In the genomic region with DNA sequence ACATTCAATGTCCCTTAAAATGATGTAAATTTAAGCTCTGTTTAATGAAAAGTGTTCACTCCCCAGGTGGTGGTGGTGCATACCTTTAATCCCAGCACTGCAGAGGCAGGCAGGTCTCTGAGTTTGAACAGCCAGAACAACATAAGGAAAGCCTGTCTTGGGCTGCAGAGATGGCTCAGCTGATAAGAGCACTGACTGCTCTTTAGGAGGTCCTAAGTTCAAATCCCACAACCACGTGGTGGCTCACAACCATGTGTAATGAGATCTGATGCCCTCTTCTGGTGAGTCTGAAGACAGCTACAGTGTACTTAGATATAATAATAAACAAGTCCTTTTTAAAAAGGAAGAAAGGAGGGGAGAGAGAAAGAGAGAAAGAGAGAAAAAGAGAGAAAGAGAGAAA, we compare ENCODE assay signal across 18 mouse cellular contexts. TPM values are rescaled to one million over a fixed set of nuclear protein-coding genes. Genes with fewer than 3 reads are reported as not detected.
DNase-seq lines count a peak whose midpoint lies in the region; ATAC-seq and TF ChIP-seq lines count a peak whose summit lies in the region.
"Had no signal": no experiment of that assay in that cellular context is flagged by ENCODE, and none has a peak within 500 bp of the region (broad histone marks: within the 10 kb centered on the region; RNA-seq: fewer than 3 reads in every experiment).

No protein-coding gene starts in this region.

- ATAC-seq in liver, embryonic 11.5 days (replicated peaks; ENCODE audit: low FRiP score) = 0 out of 2 replicates have a peak, but pooled peaks have one; percentile 39
- peak; percentile 42; the same call in 1 of the 2 replicates for ATAC-seq in megakaryocyte progenitor cell, adult 5-6 weeks (replicated peaks; ENCODE audit: poor library complexity)
- ATAC-seq in midbrain, embryonic 14.5 days (ENCODE audit: low FRiP score, low TSS enrichment) = no peak
- ATAC-seq: forebrain, embryonic 13.5 days; midbrain, embryonic 16.5 days had no signal

- H3K4me1 ChIP-seq in liver, embryonic 11.5 days (replicated peaks; ENCODE audit: control insufficient read depth, insufficient read depth, low read length) = no peaks in the 10 kb centered on the region
- no peaks in the 10 kb centered on the region for H3K4me1 ChIP-seq in MEL (ENCODE audit: control insufficient read depth in 1 of 2, insufficient read depth in 2 of 2, low read length in 2 of 2)
- 0 out of 2 replicates have a peak, but pooled peaks cover 2% of the 10 kb centered on the region for H3K4me1 ChIP-seq in midbrain, embryonic 14.5 days (ENCODE audit: control insufficient read depth, insufficient read depth, low read length)
- H3K4me1 ChIP-seq: forebrain, embryonic 13.5 days; hindbrain, embryonic 10.5 days; limb, embryonic 10.5 days had no signal

- WGBS in liver, embryonic 11.5 days = 32% methylated on average over 1 of the region's 1 CpGs
- WGBS in midbrain, embryonic 14.5 days = 61% methylated on average over 1 of the region's 1 CpGs

- peak; percentile 48 for TF ChIP-seq RAD21 in MEL (IDR thresholded peaks at IDR 0.05; ENCODE audit: low read depth, low read length)

- no peak overlapping the region for H3K9ac ChIP-seq in liver, embryonic 11.5 days (ENCODE audit: low read depth, low read length)
- H3K9ac ChIP-seq in MEL (ENCODE audit: control insufficient read depth, low read depth, low read length, poor library complexity, severe bottlenecking) = no peak overlapping the region
- H3K9ac ChIP-seq in midbrain, embryonic 14.5 days (replicated peaks; ENCODE audit: low read length) = no peak overlapping the region
- H3K9ac ChIP-seq: forebrain, embryonic 13.5 days had no signal

- no peaks in the 10 kb centered on the region for H3K9me3 ChIP-seq in liver, embryonic 11.5 days (ENCODE audit: control insufficient read depth, low read length)
- H3K9me3 ChIP-seq in MEL (replicated peaks; ENCODE audit: insufficient read depth, low read length) = no peaks in the 10 kb centered on the region
- no peaks in the 10 kb centered on the region for H3K9me3 ChIP-seq in midbrain, embryonic 14.5 days (ENCODE audit: control insufficient read depth, low read length)
- H3K9me3 ChIP-seq: forebrain, embryonic 13.5 days; hindbrain, embryonic 10.5 days; limb, embryonic 10.5 days had no signal

- H3K79me2 ChIP-seq in MEL (ENCODE audit: control insufficient read depth, insufficient read depth, low read length, poor library complexity) = no peaks in the 10 kb centered on the region

- H3K27me3 ChIP-seq in liver, embryonic 11.5 days (replicated peaks; ENCODE audit: control insufficient read depth, insufficient read depth, low read length) = no peaks in the 10 kb centered on the region
- H3K27me3 ChIP-seq in MEL (ENCODE audit: control insufficient read depth in 1 of 2, insufficient read depth in 2 of 2, low read length in 2 of 2) = no peaks in the 10 kb centered on the region
- H3K27me3 ChIP-seq in midbrain, embryonic 14.5 days (ENCODE audit: control insufficient read depth, insufficient read depth, low read length) = no peaks in the 10 kb centered on the region
- H3K27me3 ChIP-seq: forebrain, embryonic 13.5 days had no signal

- H3K4me3 ChIP-seq in liver, embryonic 11.5 days (ENCODE audit: low read depth, low read length) = no peak overlapping the region
- H3K4me3 ChIP-seq in MEL (ENCODE audit: control insufficient read depth in 1 of 2, insufficient read depth in 1 of 2, low read depth in 2 of 2, low read length in 2 of 2) = no peak overlapping the region
- H3K4me3 ChIP-seq in midbrain, embryonic 14.5 days (replicated peaks; ENCODE audit: low read depth, low read length) = no peak overlapping the region
- H3K4me3 ChIP-seq: forebrain, embryonic 13.5 days; hindbrain, embryonic 10.5 days; limb, embryonic 10.5 days had no signal

- DNase-seq in liver, embryonic 11.5 days (ENCODE audit: low spot score) = no peak
- DNase-seq in liver = no peak
- DNase-seq in CD4-positive helper T cell, adult 2 months (ENCODE audit: low read depth, low spot score) = peak; percentile 6
- peak; percentile 63 for DNase-seq in MEL (ENCODE audit: low read depth, low spot score)
- no peak for DNase-seq in kidney, postnatal 10 days
- no peak for DNase-seq in heart, adult 8-10 months (ENCODE audit: low spot score)
- DNase-seq in midbrain, embryonic 14.5 days = no peak
- DNase-seq: adrenal gland, adult 8-10 months; cerebellum, adult 11 months; cerebellum, postnatal 25 days; kidney, adult 9 months; thymus, postnatal 4 days had no signal

- no peak for TF ChIP-seq POLR2A in MEL (IDR thresholded peaks at IDR 0.05; ENCODE audit: control insufficient read depth in 1 of 2, insufficient read depth in 1 of 2, low read depth in 1 of 2, low read length in 2 of 2, poor library complexity in 1 of 2)

- H3K27ac ChIP-seq in liver, embryonic 11.5 days (ENCODE audit: low read depth, low read length) = no peak overlapping the region
- H3K27ac ChIP-seq in MEL (ENCODE audit: control insufficient read depth, low read depth, low read length) = no peak overlapping the region
- H3K27ac ChIP-seq in midbrain, embryonic 14.5 days (replicated peaks; ENCODE audit: low read depth, low read length) = no peak overlapping the region
- H3K27ac ChIP-seq: forebrain, embryonic 13.5 days; hindbrain, embryonic 10.5 days; limb, embryonic 10.5 days; macrophage had no signal

- H3K36me3 ChIP-seq in liver, embryonic 11.5 days (ENCODE audit: control insufficient read depth, insufficient read depth, low read length) = no peaks in the 10 kb centered on the region
- no peaks in the 10 kb centered on the region for H3K36me3 ChIP-seq in MEL (ENCODE audit: control insufficient read depth in 1 of 2, insufficient read depth in 2 of 2, low read length in 2 of 2)
- no peaks in the 10 kb centered on the region for H3K36me3 ChIP-seq in midbrain, embryonic 14.5 days (ENCODE audit: control insufficient read depth, insufficient read depth, low read length)
- H3K36me3 ChIP-seq: hindbrain, embryonic 10.5 days; limb, embryonic 10.5 days had no signal

- peak; percentile 10 to 52 (median 20); a peak in 2 of 6 replicates for TF ChIP-seq CTCF in MEL (IDR thresholded peaks at IDR 0.05 in 2 of 3, conservative IDR thresholded peaks at IDR 0.05 in 1 of 3; ENCODE audit: control insufficient read depth in 1 of 3, insufficient read depth in 1 of 3, low read depth in 2 of 3, low read length in 3 of 3, poor library complexity in 1 of 3, severe bottlenecking in 1 of 3)

- H3K4me2 ChIP-seq in liver, embryonic 11.5 days = no peak overlapping the region
- no peak overlapping the region for H3K4me2 ChIP-seq in midbrain, embryonic 14.5 days (ENCODE audit: low read length)
- H3K4me2 ChIP-seq: forebrain, embryonic 13.5 days had no signal

- TF ChIP-seq EP300 in MEL (IDR thresholded peaks at IDR 0.05; ENCODE audit: low read depth in 1 of 2, low read length in 2 of 2) = no peak

TF ChIP-seq in MEL, 35 proteins besides CTCF, POLR2A, EP300 and RAD21 (continues in another document):
- TF ChIP-seq BHLHE40 (IDR thresholded peaks at IDR 0.05; ENCODE audit: borderline replicate concordance, low read depth, low read length) = no peak
- no peak for TF ChIP-seq MEF2A (IDR thresholded peaks at IDR 0.05; ENCODE audit: extremely low read depth, insufficient replicate concordance, low read depth, low read length, poor library complexity, severe bottlenecking)
- TF ChIP-seq MAFK (IDR thresholded peaks at IDR 0.05; ENCODE audit: borderline replicate concordance, low read depth, low read length) = no peak
- TF ChIP-seq GABPA (IDR thresholded peaks at IDR 0.05; ENCODE audit: low read depth, low read length) = no peak
- no peak for TF ChIP-seq TCF12 (IDR thresholded peaks at IDR 0.05; ENCODE audit: low read depth, low read length)
- TF ChIP-seq TBP (IDR thresholded peaks at IDR 0.05; ENCODE audit: low read depth, low read length) = no peak
- TF ChIP-seq ZMIZ1 (IDR thresholded peaks at IDR 0.05; ENCODE audit: low read depth, low read length) = no peak
- TF ChIP-seq GATA1 (IDR thresholded peaks at IDR 0.05; ENCODE audit: low read depth, low read length) = peak; percentile 63
- TF ChIP-seq ELF1 (IDR thresholded peaks at IDR 0.05; ENCODE audit: low read depth, low read length) = no peak
- TF ChIP-seq ZC3H11A (IDR thresholded peaks at IDR 0.05; ENCODE audit: low read depth, low read length) = peak; percentile 76
- no peak for TF ChIP-seq UBTF (IDR thresholded peaks at IDR 0.05; ENCODE audit: borderline replicate concordance, insufficient read depth, low read depth, low read length)
- TF ChIP-seq RCOR1 (IDR thresholded peaks at IDR 0.05; ENCODE audit: low read depth, low read length) = no peak
- no peak for TF ChIP-seq POLR2AphosphoS2 (IDR thresholded peaks at IDR 0.05; ENCODE audit: low read length)
- TF ChIP-seq MYC (IDR thresholded peaks at IDR 0.05; ENCODE audit: low read depth, low read length) = peak; percentile 93
- TF ChIP-seq HCFC1 (IDR thresholded peaks at IDR 0.05; ENCODE audit: low read depth, low read length) = no peak
- TF ChIP-seq MAZ (IDR thresholded peaks at IDR 0.05; ENCODE audit: low read depth, low read length) = no peak
- peak; percentile 79 for TF ChIP-seq MAX (IDR thresholded peaks at IDR 0.05; ENCODE audit: low read length)
- TF ChIP-seq CHD1 (IDR thresholded peaks at IDR 0.05; ENCODE audit: low read depth, low read length) = no peak
- TF ChIP-seq NELFE (IDR thresholded peaks at IDR 0.05; ENCODE audit: low read depth, low read length) = no peak
- TF ChIP-seq MYB (IDR thresholded peaks at IDR 0.05; ENCODE audit: low read depth, low read length) = no peak
- no peak for TF ChIP-seq ZKSCAN1 (IDR thresholded peaks at IDR 0.05; ENCODE audit: low read depth, low read length)
- no peak for TF ChIP-seq NRF1 (IDR thresholded peaks at IDR 0.05; ENCODE audit: insufficient read depth, low read depth, low read length, poor library complexity, severe bottlenecking)
- TF ChIP-seq KAT2A (conservative IDR thresholded peaks at IDR 0.05; ENCODE audit: low read depth, low read length) = no peak
- 0 out of 2 replicates have a peak, but pooled peaks have one; percentile 26 for TF ChIP-seq MXI1 (IDR thresholded peaks at IDR 0.05; ENCODE audit: low read depth, low read length)

RNA-seq across cellular contexts. Expression of gene Samsn1, which starts 2.9 kb away (rescaled TPM):
- 24.0 and 27.1 TPM in 2 replicates for polyA plus RNA-seq in liver, embryonic 11.5 days (2014; fragmentation: Nextera tagmentation; extraction: Ambion mirVana)
- total RNA-seq in MEL (2012; rRNA removed) = 55.2 and 60.8 TPM in 2 replicates
- polyA plus RNA-seq in MEL (2012; ENCODE audit: insufficient read depth in 1 of 2, insufficient read length in 2 of 2, low read depth in 1 of 2, low replicate concordance in 2 of 2, missing spikeins in 1 of 2) = 100 to 1,000 TPM in 1 of 2 experiments, 10 to 100 TPM in 1; 63.0 to 205 TPM
- 78.7 and 93.6 TPM in 2 replicates for total RNA-seq in megakaryocyte progenitor cell, adult 5-6 weeks (2015)
- total RNA-seq in megakaryocyte progenitor cell, adult 5-6 weeks (2017) = 73.9 and 91.6 TPM in 2 replicates
- total RNA-seq in heart, adult 8-10 months (2022) = under 1 TPM; 0.22 to 0.78 (median 0.38) TPM
- 1.3 and 1.8 TPM in 2 replicates for polyA plus RNA-seq in midbrain, embryonic 14.5 days (2014; fragmentation: Nextera tagmentation; extraction: Ambion mirVana)

Comparison
In these comparisons a context has a peak if more than half of its experiments do, and no peak if none do; other contexts are left out.
1. DNase-seq: peak in CD4-positive helper T cell, adult 2 months (single experiment) and MEL (single experiment); none in liver, embryonic 11.5 days (single experiment), liver (single experiment), kidney, postnatal 10 days (single experiment), heart, adult 8-10 months (single experiment) and midbrain, embryonic 14.5 days (single experiment).
2. RNA of gene Samsn1, which starts 2.9 kb away (total RNA-seq): 73.9 to 93.6 TPM in megakaryocyte progenitor cell, adult 5-6 weeks and 55.2 to 60.8 TPM in MEL; 0.22 to 0.78 TPM in heart, adult 8-10 months; every median in the first group is over 10 times any median in the second.